Mouse (Mus musculus) stomach, embryonic 14.5 days (tissue): ENCODE data around the gene Elk3. TPM values are rescaled to one million over a fixed set of nuclear protein-coding genes. Genes with fewer than 3 reads are reported as not detected.

Experiments
- ATAC-seq: fragments of 200-750 bp; cut with Nextera tagmentation; 2 replicates; pipeline ENCODE4 v1.8.0; 2017; ENCODE audit warnings: low read depth, moderate TSS enrichment; ENCODE audit not compliant: insufficient number of reproducible peaks, insufficient read depth, low FRiP score
- H3K27ac ChIP-seq: fragments of 300-500 bp; sonication (generic); 2 replicates; pipeline ENCODE4 v1.5.1; 2014; ENCODE audit warnings: mild to moderate bottlenecking, low read length, moderate library complexity, mixed read lengths
- H3K27me3 ChIP-seq: fragments of 300-500 bp; sonication (generic); 2 replicates; pipeline ENCODE4 v1.6.1; 2014; ENCODE audit warnings: low read length, control low read depth, mixed read lengths; ENCODE audit not compliant: control insufficient read depth, insufficient read depth
- H3K36me3 ChIP-seq: fragments of 300-500 bp; sonication (generic); 2 replicates; pipeline ENCODE4 v1.6.1; 2014; ENCODE audit warnings: mild to moderate bottlenecking, control low read depth, low read length, moderate library complexity, mixed read lengths; ENCODE audit not compliant: control insufficient read depth, insufficient read depth
- H3K4me1 ChIP-seq: fragments of 300-500 bp; sonication (generic); 2 replicates; pipeline ENCODE4 v1.6.1; 2014; ENCODE audit warnings: low read length, control low read depth, mixed read lengths; ENCODE audit not compliant: control insufficient read depth, insufficient read depth
- H3K4me2 ChIP-seq: fragments of 300-500 bp; sonication (generic); replicated peaks from 2 replicates; pipeline ENCODE4 v1.6.1; 2014; ENCODE audit warnings: low read depth, low read length, control low read depth
- H3K4me3 ChIP-seq: fragments of 300-500 bp; sonication (generic); 2 replicates; pipeline ENCODE4 v1.5.1; 2014; ENCODE audit warnings: low read depth, low read length, control low read depth
- H3K9ac ChIP-seq: fragments of 300-500 bp; sonication (generic); replicated peaks from 2 replicates; pipeline ENCODE4 v1.6.1; 2014; ENCODE audit warnings: low read depth, mild to moderate bottlenecking, control low read depth, low read length, moderate library complexity, mixed read lengths
- H3K9me3 ChIP-seq: fragments of 300-500 bp; sonication (generic); 2 replicates; pipeline ENCODE4 v1.6.1; 2016; ENCODE audit warnings: low read depth, low read length, control low read depth; ENCODE audit not compliant: control insufficient read depth
- WGBS: fragments of 180-500 bp; shearing (Covaris S2); extraction: QIAGEN DNeasy Blood & Tissue Kit; methylation state at CpG from one replicate; pipeline ENCODE4 v1.1.7; 2014; 5-methylcytosine and 5-hydroxymethylcytosine counted together
- polyA plus RNA-seq: library from polyadenylated mRNA; unstranded; fragments of >200 nt; fragmentation: Nextera tagmentation; extraction: Ambion mirVana; gene quantifications from 2 replicates; pipeline ENCODE4 v1.2.1, GENCODE M21; 2014

The Elk3 gene
- polyA plus RNA-seq, 1 experiment from 2014 or later, result 36.6 TPM

DNA sequence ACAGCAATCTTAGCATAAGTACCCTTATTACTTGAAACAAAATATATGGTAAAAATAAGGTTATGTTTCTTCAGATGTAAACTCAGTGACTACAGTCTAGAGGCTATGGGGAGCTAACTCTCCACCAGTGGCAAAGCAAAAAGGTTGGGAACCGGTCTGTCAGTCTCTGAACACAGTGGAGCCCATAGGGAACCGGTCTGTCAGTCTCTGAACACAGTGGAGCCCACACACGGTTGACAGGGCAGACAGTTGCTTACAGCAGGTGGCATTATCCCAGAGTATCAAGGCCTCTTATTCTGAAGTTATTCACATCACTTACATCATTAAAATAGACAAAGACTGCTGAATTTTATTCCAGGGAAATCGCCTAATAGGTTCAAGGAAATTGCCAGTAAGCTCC lies 79.4 kb downstream of the Elk3 start:
- Histone ChIP-seq H3K4me3 (no peak overlapping the region), H3K4me2 (no peak overlapping the region), H3K9me3 (no peaks in the 10 kb centered on the region), H3K27ac (no peak overlapping the region), H3K4me1 (no peaks in the 10 kb centered on the region), H3K9ac (no peak overlapping the region), H3K27me3 (no peaks in the 10 kb centered on the region), H3K36me3 (peaks cover 35% of the 10 kb centered on the region; the same call in 1 of the 2 replicates)
- 82% methylated on average over 4 of the region's 4 CpGs for WGBS
- no peak for ATAC-seq

GRCm38 (mm10) chr10:93228401-93229007 lies 82.4 kb downstream of the Elk3 start:
- Histone ChIP-seq H3K9me3 (no peaks in the 10 kb centered on the region), H3K9ac (no peak overlapping the region), H3K36me3 (peaks cover 15% of the 10 kb centered on the region), H3K4me3 (no peak overlapping the region), H3K4me1 (no peaks in the 10 kb centered on the region), H3K27me3 (no peaks in the 10 kb centered on the region), H3K27ac (no peak overlapping the region), H3K4me2 (no peak overlapping the region)
- WGBS, result 73% methylated on average over 11 of the region's 11 CpGs
- no peak for ATAC-seq

GRCm38 (mm10) chr10:93227921-93228320 lies 83.0 kb downstream of the Elk3 start:
- no peak overlapping the region for H3K4me2 ChIP-seq
- no peak for ATAC-seq
- H3K27ac ChIP-seq, result no peak overlapping the region
- H3K4me3 ChIP-seq, result no peak overlapping the region
- H3K9ac ChIP-seq, result no peak overlapping the region
- 62% methylated on average over 8 of the region's 8 CpGs for WGBS
- H3K36me3 ChIP-seq, result peaks cover 15% of the 10 kb centered on the region
- no peaks in the 10 kb centered on the region for H3K4me1 ChIP-seq
- H3K27me3 ChIP-seq, result no peaks in the 10 kb centered on the region
- no peaks in the 10 kb centered on the region for H3K9me3 ChIP-seq

DNA sequence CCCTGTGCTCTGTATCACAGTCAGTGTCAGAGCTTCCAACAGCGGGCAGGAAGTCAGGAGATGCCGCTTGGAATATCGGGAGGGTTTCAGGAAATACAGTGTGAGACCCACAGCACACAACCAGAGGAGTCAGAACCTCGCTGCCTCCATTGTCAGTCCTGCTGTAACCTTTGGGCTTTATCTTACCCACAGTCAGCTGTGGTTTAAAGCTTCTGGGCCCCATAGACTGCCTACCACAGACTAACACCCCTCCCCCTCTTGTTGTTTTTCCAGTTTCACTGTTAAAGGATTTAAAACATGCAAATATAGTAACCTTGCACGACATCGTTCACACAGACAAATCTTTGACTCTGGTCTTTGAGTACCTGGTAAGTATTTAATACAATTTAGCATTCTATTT lies 85.2 kb downstream of the Elk3 start:
- ATAC-seq, result no peak
- Histone ChIP-seq H3K27me3 (no peaks in the 10 kb centered on the region), H3K9me3 (no peaks in the 10 kb centered on the region), H3K9ac (no peak overlapping the region), H3K27ac (no peak overlapping the region), H3K36me3 (peaks cover 7% of the 10 kb centered on the region), H3K4me2 (no peak overlapping the region), H3K4me3 (no peak overlapping the region), H3K4me1 (no peaks in the 10 kb centered on the region)
- WGBS, result 75% methylated on average over 6 of the region's 6 CpGs

DNA sequence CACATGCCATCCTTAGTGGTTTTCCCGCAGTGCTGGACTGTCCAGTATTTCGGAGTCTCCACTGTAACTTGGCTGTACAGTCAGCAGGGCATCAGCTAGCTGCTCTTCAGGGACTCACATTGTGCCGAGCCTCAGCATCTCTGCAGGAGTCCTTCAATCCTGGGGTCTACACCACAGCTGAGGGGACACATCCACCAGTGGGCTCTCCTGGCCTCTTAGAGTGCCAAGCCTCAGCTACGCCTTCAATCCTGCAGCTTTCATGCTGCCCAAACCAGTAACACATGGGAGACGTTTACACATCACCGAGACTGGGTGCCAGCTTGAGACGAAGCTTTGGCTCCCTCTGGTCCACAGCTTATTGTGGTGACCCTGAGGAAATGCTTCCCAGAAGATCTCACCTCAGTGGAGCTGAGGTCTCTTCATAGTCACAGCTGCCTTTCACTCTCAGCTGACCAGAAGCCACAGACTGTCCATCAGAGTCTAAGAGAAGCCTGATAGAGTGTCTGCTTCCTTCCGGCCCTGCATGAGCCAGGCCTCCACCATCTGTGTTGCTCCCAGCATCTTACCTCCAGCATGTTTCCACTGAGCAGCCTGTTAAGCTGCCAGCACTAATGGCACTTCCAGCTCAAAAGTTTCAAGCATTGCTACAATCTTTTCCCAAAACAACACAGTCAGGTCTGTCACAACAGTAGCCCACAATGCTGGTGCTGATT lies 95.7 kb downstream of the Elk3 start:
- Histone ChIP-seq H3K9me3 (no peaks in the 10 kb centered on the region), H3K4me2 (no peak overlapping the region), H3K4me3 (no peak overlapping the region), H3K27ac (no peak overlapping the region), H3K9ac (no peak overlapping the region), H3K27me3 (no peaks in the 10 kb centered on the region), H3K36me3 (peaks cover 28% of the 10 kb centered on the region), H3K4me1 (no peaks in the 10 kb centered on the region)
- WGBS, result 90% methylated on average over 8 of the region's 8 CpGs
- no peak for ATAC-seq

- Histone ChIP-seq H3K4me2 (no peak overlapping the region), H3K36me3 (peaks cover 28% of the 10 kb centered on the region), H3K4me3 (no peak overlapping the region), H3K27ac (no peak overlapping the region), H3K4me1 (no peaks in the 10 kb centered on the region), H3K9ac (no peak overlapping the region), H3K27me3 (no peaks in the 10 kb centered on the region), H3K9me3 (no peaks in the 10 kb centered on the region)
- no peak for ATAC-seq
- WGBS, result 64% methylated on average over 4 of the region's 4 CpGs
Observed at GRCm38 (mm10) chr10:93214251-93214650, 96.7 kb downstream of the Elk3 start.

- no peak overlapping the region for H3K9ac ChIP-seq
- 77% methylated on average over 7 of the region's 7 CpGs for WGBS
- H3K27me3 ChIP-seq, result no peaks in the 10 kb centered on the region
- ATAC-seq, result no peak
- no peak overlapping the region for H3K4me3 ChIP-seq
- no peaks in the 10 kb centered on the region for H3K9me3 ChIP-seq
- H3K4me2 ChIP-seq, result no peak overlapping the region
- no peak overlapping the region for H3K27ac ChIP-seq
- no peaks in the 10 kb centered on the region for H3K4me1 ChIP-seq
- peaks cover 28% of the 10 kb centered on the region for H3K36me3 ChIP-seq
Observed at GRCm38 (mm10) chr10:93213339-93213738, 97.6 kb downstream of the Elk3 start.

GRCm38 (mm10) chr10:93212699-93213098 lies 98.2 kb downstream of the Elk3 start:
- Histone ChIP-seq H3K4me2 (no peak overlapping the region), H3K9ac (no peak overlapping the region), H3K9me3 (no peaks in the 10 kb centered on the region), H3K4me3 (no peak overlapping the region), H3K36me3 (peaks cover 25% of the 10 kb centered on the region), H3K27ac (no peak overlapping the region), H3K4me1 (no peaks in the 10 kb centered on the region), H3K27me3 (no peaks in the 10 kb centered on the region)
- no peak for ATAC-seq
- WGBS, result 81% methylated on average over 2 of the region's 2 CpGs
